Mouse (Mus musculus) myocyte (in vitro differentiated cells): Measurements from ENCODE around the gene Trim24.

Experiments
- MAX ChIP-seq: IDR thresholded peaks from one replicate; pipeline ENCODE4 v1.6.1; 2011; ENCODE audit warnings: low read depth, mild to moderate bottlenecking, control low read depth
- MYOG ChIP-seq, 3 experiments: IDR thresholded peaks; one replicate each; pipeline ENCODE4 v1.6.1; 2011; ENCODE audit warnings: control low read depth in 2 of 3, low read depth in 2 of 3, mild to moderate bottlenecking in 2 of 3; ENCODE audit not compliant: insufficient read length in 2 of 3, control insufficient read depth in 1 of 3, insufficient read depth in 1 of 3
- POLR2A ChIP-seq: IDR thresholded peaks from one replicate; pipeline ENCODE4 v1.6.1; 2011; ENCODE audit warnings: low read depth, mild to moderate bottlenecking, control low read depth, moderate library complexity; ENCODE audit not compliant: insufficient read length
- POLR2AphosphoS2 ChIP-seq: IDR thresholded peaks from one replicate; pipeline ENCODE4 v1.6.1; 2011; ENCODE audit warnings: low read depth, control low read depth; ENCODE audit not compliant: insufficient read length
- REST ChIP-seq: IDR thresholded peaks from one replicate; pipeline ENCODE4 v1.6.1; 2011; ENCODE audit warnings: mild to moderate bottlenecking, control low read depth, moderate library complexity; ENCODE audit not compliant: insufficient read depth, insufficient read length
- USF1 ChIP-seq: IDR thresholded peaks from one replicate; pipeline ENCODE4 v1.6.1; 2011; ENCODE audit warnings: low read depth, mild to moderate bottlenecking, control low read depth, moderate library complexity

- TF ChIP-seq USF1 (no peak), POLR2A (no peak), MYOG (IDR thresholded peaks at IDR 0.05; ENCODE audit: control insufficient read depth in 1 of 3, insufficient read depth in 1 of 3, insufficient read length in 2 of 3, low read depth in 2 of 3) (no peak), REST (no peak), MAX (no peak), POLR2AphosphoS2 (no peak)
Observed at GRCm38 (mm10) chr6:37871137-37871851, 683 bp downstream of the Trim24 start.
